Comparison of ENCODE assay signal across 25 mouse cellular contexts in genomic region chr3:24163992-24164391, GRCm38 (mm10).
DNase-seq lines count a peak whose midpoint lies in the region; ATAC-seq and TF ChIP-seq lines count a peak whose summit lies in the region.
"Had no signal": no experiment of that assay in that cellular context is flagged by ENCODE, and none has a peak within 500 bp of the region (broad histone marks: within the 10 kb centered on the region; RNA-seq: fewer than 3 reads in every experiment).

No protein-coding gene starts in this region.

- H3K9ac ChIP-seq in embryonic facial prominence, embryonic 14.5 days (ENCODE audit: low read depth, low read length) = no peak overlapping the region
- no peak overlapping the region for H3K9ac ChIP-seq in midbrain, embryonic 14.5 days (replicated peaks; ENCODE audit: low read length)
- no peak overlapping the region for H3K9ac ChIP-seq in midbrain, embryonic 16.5 days (ENCODE audit: low read depth, low read length)
- H3K9ac ChIP-seq: embryonic facial prominence, embryonic 15.5 days; forebrain, embryonic 13.5 days; forebrain, postnatal 0 days; hindbrain, embryonic 14.5 days had no signal

- no peaks in the 10 kb centered on the region for H3K4me1 ChIP-seq in embryonic facial prominence, embryonic 14.5 days (ENCODE audit: control insufficient read depth, insufficient read depth, low read length)
- no peaks in the 10 kb centered on the region for H3K4me1 ChIP-seq in embryonic facial prominence, embryonic 10.5 days
- H3K4me1 ChIP-seq in midbrain, embryonic 14.5 days (ENCODE audit: control insufficient read depth, insufficient read depth, low read length) = no peaks in the 10 kb centered on the region
- H3K4me1 ChIP-seq in midbrain, embryonic 16.5 days (ENCODE audit: control insufficient read depth, insufficient read depth, low read length) = no peaks in the 10 kb centered on the region
- H3K4me1 ChIP-seq: embryonic facial prominence, embryonic 15.5 days; forebrain, embryonic 13.5 days had no signal

- no peak for TF ChIP-seq CTCF in gastrocnemius, adult 2 months (IDR thresholded peaks at IDR 0.05)

- DNase-seq in embryonic facial prominence, embryonic 14.5 days (ENCODE audit: low spot score) = peak; percentile 9
- no peak for DNase-seq in embryonic facial prominence, embryonic 10.5 days (ENCODE audit: low spot score)
- peak; percentile 10 for DNase-seq in midbrain, embryonic 14.5 days
- DNase-seq in fat pad, adult 2 months (ENCODE audit: extremely low read depth, low read depth, low spot score) = peak; percentile 80
- DNase-seq in retina, postnatal 1 day = peak; percentile 17
- DNase-seq in gastrocnemius, adult 2 months = no peak
- no peak for DNase-seq in cerebellum, adult 9-10 months
- DNase-seq: adrenal gland, postnatal 10 days; adrenal gland, postnatal 36 days; cerebellum, adult 11 months; cerebellum, adult 2 months; cerebellum, postnatal 10 days; cerebellum, postnatal 36 days; embryo, embryonic 11 days; forebrain, postnatal 0 days; gastrocnemius, postnatal 25 days; heart, adult 2 months; heart, postnatal 36 days had no signal

- H3K27me3 ChIP-seq in embryonic facial prominence, embryonic 14.5 days (replicated peaks; ENCODE audit: control insufficient read depth, insufficient read depth, low read length) = no peaks in the 10 kb centered on the region
- no peaks in the 10 kb centered on the region for H3K27me3 ChIP-seq in embryonic facial prominence, embryonic 10.5 days (replicated peaks; ENCODE audit: low read depth, poor library complexity, severe bottlenecking)
- no peaks in the 10 kb centered on the region for H3K27me3 ChIP-seq in midbrain, embryonic 14.5 days (ENCODE audit: control insufficient read depth, insufficient read depth, low read length)
- no peaks in the 10 kb centered on the region for H3K27me3 ChIP-seq in midbrain, embryonic 16.5 days (ENCODE audit: control insufficient read depth, insufficient read depth, low read depth, low read length)
- H3K27me3 ChIP-seq: embryonic facial prominence, embryonic 15.5 days; forebrain, embryonic 13.5 days had no signal

- intact Hi-C loops in gastrocnemius, adult 2 months (cut with DNase I) = no loop called here

- no peaks in the 10 kb centered on the region for H3K9me3 ChIP-seq in embryonic facial prominence, embryonic 14.5 days (ENCODE audit: control insufficient read depth, low read length)
- H3K9me3 ChIP-seq in embryonic facial prominence, embryonic 10.5 days = no peaks in the 10 kb centered on the region
- no peaks in the 10 kb centered on the region for H3K9me3 ChIP-seq in midbrain, embryonic 14.5 days (ENCODE audit: control insufficient read depth, low read length)
- H3K9me3 ChIP-seq in midbrain, embryonic 16.5 days (replicated peaks; ENCODE audit: control insufficient read depth, low read length, poor library complexity, severe bottlenecking) = no peaks in the 10 kb centered on the region
- H3K9me3 ChIP-seq: embryonic facial prominence, embryonic 15.5 days; forebrain, embryonic 13.5 days had no signal

- no peaks in the 10 kb centered on the region for H3K36me3 ChIP-seq in embryonic facial prominence, embryonic 14.5 days (ENCODE audit: control insufficient read depth, insufficient read depth, low read length)
- H3K36me3 ChIP-seq in embryonic facial prominence, embryonic 10.5 days (replicated peaks) = no peaks in the 10 kb centered on the region
- H3K36me3 ChIP-seq in midbrain, embryonic 14.5 days (ENCODE audit: control insufficient read depth, insufficient read depth, low read length) = no peaks in the 10 kb centered on the region
- no peaks in the 10 kb centered on the region for H3K36me3 ChIP-seq in midbrain, embryonic 16.5 days (ENCODE audit: control insufficient read depth, insufficient read depth, low read length)
- H3K36me3 ChIP-seq: embryonic facial prominence, embryonic 15.5 days had no signal

- no peak overlapping the region for H3K4me2 ChIP-seq in embryonic facial prominence, embryonic 14.5 days (ENCODE audit: low read depth, low read length)
- H3K4me2 ChIP-seq in midbrain, embryonic 14.5 days (ENCODE audit: low read length) = no peak overlapping the region
- H3K4me2 ChIP-seq in midbrain, embryonic 16.5 days (ENCODE audit: low read length) = no peak overlapping the region
- H3K4me2 ChIP-seq: embryonic facial prominence, embryonic 15.5 days; forebrain, embryonic 13.5 days; heart, embryonic 11.5 days; hindbrain, embryonic 14.5 days had no signal

- ATAC-seq in embryonic facial prominence, embryonic 14.5 days (ENCODE audit: low read depth) = no peak
- ATAC-seq in midbrain, embryonic 14.5 days (ENCODE audit: low FRiP score, low TSS enrichment) = no peak
- no peak for ATAC-seq in midbrain, embryonic 16.5 days
- ATAC-seq: forebrain, embryonic 13.5 days; forebrain, postnatal 0 days; intestine, postnatal 0 days; Patski had no signal

- no peak overlapping the region for H3K4me3 ChIP-seq in embryonic facial prominence, embryonic 14.5 days (ENCODE audit: low read depth, low read length)
- H3K4me3 ChIP-seq in embryonic facial prominence, embryonic 10.5 days = no peak overlapping the region
- no peak overlapping the region for H3K4me3 ChIP-seq in midbrain, embryonic 14.5 days (replicated peaks; ENCODE audit: low read depth, low read length)
- H3K4me3 ChIP-seq in midbrain, embryonic 16.5 days (ENCODE audit: low read depth, low read length) = no peak overlapping the region
- H3K4me3 ChIP-seq in gastrocnemius, adult 2 months = no peak overlapping the region
- H3K4me3 ChIP-seq: embryonic facial prominence, embryonic 15.5 days; forebrain, embryonic 13.5 days; heart, adult 2 months had no signal

- H3K27ac ChIP-seq in embryonic facial prominence, embryonic 14.5 days (replicated peaks; ENCODE audit: low read depth, low read length) = no peak overlapping the region
- no peak overlapping the region for H3K27ac ChIP-seq in embryonic facial prominence, embryonic 10.5 days (replicated peaks)
- no peak overlapping the region for H3K27ac ChIP-seq in midbrain, embryonic 14.5 days (replicated peaks; ENCODE audit: low read depth, low read length)
- no peak overlapping the region for H3K27ac ChIP-seq in midbrain, embryonic 16.5 days (ENCODE audit: low read length)
- H3K27ac ChIP-seq in gastrocnemius, adult 2 months = no peak overlapping the region
- H3K27ac ChIP-seq: embryonic facial prominence, embryonic 15.5 days; forebrain, embryonic 13.5 days; heart, adult 2 months; hindbrain, embryonic 14.5 days had no signal

Comparison
In these comparisons a context has a peak if more than half of its experiments do, and no peak if none do; other contexts are left out.
1. DNase-seq: peak in embryonic facial prominence, embryonic 14.5 days (single experiment), midbrain, embryonic 14.5 days (single experiment), fat pad, adult 2 months (single experiment) and retina, postnatal 1 day (single experiment); none in embryonic facial prominence, embryonic 10.5 days (single experiment), gastrocnemius, adult 2 months (single experiment) and cerebellum, adult 9-10 months (single experiment).